Mouse (Mus musculus) olfactory bulb, adult 2 months (tissue): ENCODE results near the gene Tbx3. TPM values are rescaled to one million over a fixed set of nuclear protein-coding genes. Genes with fewer than 3 reads are reported as not detected.

ENCODE experiments used
- H3K27ac ChIP-seq: fragments of 200-500 bp; 2 replicates; pipeline ENCODE4 v1.5.1; 2012; ENCODE audit warnings: low read depth, low read length; ENCODE audit not compliant: insufficient read depth
- H3K4me1 ChIP-seq: fragments of 200-500 bp; 2 replicates; pipeline ENCODE4 v1.6.1; 2012; ENCODE audit warnings: low read length; ENCODE audit not compliant: control insufficient read depth, insufficient read depth
- H3K4me3 ChIP-seq: fragments of 200-500 bp; 2 replicates; pipeline ENCODE4 v1.5.1; 2012; ENCODE audit warnings: mild to moderate bottlenecking, low read depth, low read length, moderate library complexity; ENCODE audit not compliant: insufficient read depth
- CTCF ChIP-seq: fragments of 200-500 bp; IDR thresholded peaks from 2 replicates; pipeline ENCODE4 v1.5.1; 2012; ENCODE audit warnings: low read depth, mild to moderate bottlenecking, low read length, moderate library complexity; ENCODE audit not compliant: insufficient read depth
- POLR2A ChIP-seq: fragments of 200-500 bp; IDR thresholded peaks from 2 replicates; pipeline ENCODE4 v1.6.1; 2012; ENCODE audit warnings: mild to moderate bottlenecking, low read depth, low read length, moderate library complexity; ENCODE audit not compliant: insufficient read depth
- WGBS: fragments of 180-500 bp; shearing (Covaris S2); methylation state at CpG from one replicate; pipeline ENCODE4 v1.1.7; 2018; 5-methylcytosine and 5-hydroxymethylcytosine counted together
- polyA plus RNA-seq: library from polyadenylated mRNA; stranded (reverse); fragments of >200 nt; gene quantifications from 2 replicates; pipeline ENCODE4 v1.2.4, GENCODE M21; 2012; ENCODE audit warnings: low replicate concordance; ENCODE audit not compliant: missing spikeins, insufficient read depth, insufficient read length

The Tbx3 gene
- polyA plus RNA-seq, 1 experiment = not detected

DNA sequence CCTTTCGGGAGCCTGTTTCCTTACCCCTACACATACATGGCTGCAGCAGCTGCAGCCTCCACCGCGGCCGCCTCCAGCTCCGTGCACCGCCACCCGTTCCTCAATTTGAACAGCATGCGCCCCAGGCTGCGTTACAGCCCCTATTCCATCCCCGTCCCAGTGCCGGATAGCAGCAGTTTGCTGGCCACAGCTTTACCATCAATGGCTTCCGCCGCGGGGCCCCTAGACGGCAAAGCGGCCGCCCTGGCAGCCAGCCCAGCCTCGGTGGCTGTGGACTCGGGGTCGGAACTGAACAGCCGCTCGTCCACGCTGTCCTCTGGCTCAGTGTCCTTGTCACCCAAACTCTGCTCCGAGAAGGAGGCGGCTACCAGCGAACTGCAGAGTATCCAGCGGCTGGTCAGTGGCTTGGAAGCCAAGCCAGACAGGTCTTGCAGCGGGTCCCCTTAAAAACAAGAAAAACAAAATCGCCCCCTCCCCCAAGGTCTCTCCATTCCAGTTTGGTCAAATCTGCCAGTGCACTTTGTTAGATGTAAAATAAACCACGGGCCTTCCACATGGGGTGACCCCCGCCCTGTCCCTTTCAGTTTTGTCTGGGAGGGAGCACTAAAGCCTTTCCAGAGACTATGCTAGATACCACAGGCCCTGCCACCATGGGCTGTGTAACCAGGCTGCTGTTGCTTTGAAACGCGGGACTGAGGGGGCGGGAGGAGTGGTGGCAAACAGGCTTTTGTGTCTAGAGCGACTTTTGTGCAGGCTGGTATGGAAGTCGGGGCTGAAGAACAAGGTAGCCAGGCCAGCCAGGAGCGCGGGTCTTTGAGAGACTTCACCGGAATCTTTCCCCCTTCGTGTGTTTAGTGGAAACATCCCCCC lies 12.4 kb downstream of the Tbx3 start:
- no peak overlapping the region for H3K4me3 ChIP-seq
- no peaks in the 10 kb centered on the region for H3K4me1 ChIP-seq
- no peak for TF ChIP-seq CTCF
- TF ChIP-seq POLR2A = no peak
- WGBS = 13% methylated on average over 40 of the region's 40 CpGs
- no peak overlapping the region for H3K27ac ChIP-seq

DNA sequence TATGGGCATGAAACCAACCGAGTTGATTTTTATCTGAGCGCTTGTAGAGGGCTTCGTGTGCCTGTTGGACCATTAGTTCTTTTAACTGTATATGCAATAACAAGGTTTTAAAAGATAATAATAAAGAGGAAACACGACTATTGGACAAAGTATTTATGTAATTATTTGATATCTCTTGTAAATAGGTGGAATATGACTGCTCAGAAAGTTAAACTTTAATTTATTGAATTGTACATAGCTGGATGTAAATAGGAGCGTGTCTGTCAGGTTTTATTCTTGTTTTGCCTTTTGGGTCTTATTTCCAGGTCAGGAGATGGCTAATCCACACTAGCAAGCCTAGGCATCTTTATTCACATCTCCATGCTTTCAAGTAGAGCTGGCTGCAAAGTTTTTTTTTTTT lies 13.4 kb downstream of the Tbx3 start:
- WGBS = 25% methylated on average over 5 of the region's 5 CpGs

DNA sequence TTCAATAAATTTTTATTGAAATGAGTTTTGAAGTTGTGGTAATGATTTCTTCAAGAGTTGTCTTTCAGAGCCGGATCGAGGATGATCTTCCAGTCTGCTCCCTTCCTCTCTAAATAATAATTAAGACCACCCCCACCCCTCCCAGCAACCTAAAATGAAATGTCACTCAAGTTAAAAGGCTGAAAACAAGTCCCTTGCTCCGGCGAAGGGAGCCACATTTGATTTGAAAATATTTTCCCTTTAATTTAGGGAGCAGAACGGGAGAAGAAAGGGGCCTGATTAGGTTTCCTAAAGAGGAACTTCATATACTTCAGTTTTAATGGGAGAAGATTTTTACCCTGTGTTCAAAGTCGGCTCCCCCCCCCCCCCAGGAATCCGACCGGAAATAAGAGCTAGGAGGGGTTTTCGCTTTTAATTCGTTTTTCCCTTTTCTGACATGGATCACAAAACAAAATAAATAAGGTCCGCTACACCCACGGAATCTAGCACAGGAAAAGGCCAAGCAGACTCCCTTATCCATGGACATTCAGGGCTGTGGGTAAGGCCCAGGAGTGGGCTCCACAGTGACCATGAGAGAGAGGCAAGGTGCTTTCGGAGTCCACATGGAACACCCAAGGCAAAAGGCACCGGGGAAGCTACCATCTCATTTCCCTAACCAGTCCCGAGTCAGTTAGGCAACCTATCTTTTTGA lies 14.4 kb downstream of the Tbx3 start:
- Histone ChIP-seq H3K4me1 (no peaks in the 10 kb centered on the region), H3K4me3 (no peak overlapping the region), H3K27ac (no peak overlapping the region)
- TF ChIP-seq CTCF (no peak), POLR2A (no peak)
- WGBS = 6% methylated on average over 15 of the region's 15 CpGs

More for the DNA sequence above, 13.4 kb downstream of the Tbx3 start:
- Histone ChIP-seq H3K4me3 (no peak overlapping the region), H3K27ac (no peak overlapping the region), H3K4me1 (no peaks in the 10 kb centered on the region)
- TF ChIP-seq CTCF (no peak), POLR2A (no peak)

DNA sequence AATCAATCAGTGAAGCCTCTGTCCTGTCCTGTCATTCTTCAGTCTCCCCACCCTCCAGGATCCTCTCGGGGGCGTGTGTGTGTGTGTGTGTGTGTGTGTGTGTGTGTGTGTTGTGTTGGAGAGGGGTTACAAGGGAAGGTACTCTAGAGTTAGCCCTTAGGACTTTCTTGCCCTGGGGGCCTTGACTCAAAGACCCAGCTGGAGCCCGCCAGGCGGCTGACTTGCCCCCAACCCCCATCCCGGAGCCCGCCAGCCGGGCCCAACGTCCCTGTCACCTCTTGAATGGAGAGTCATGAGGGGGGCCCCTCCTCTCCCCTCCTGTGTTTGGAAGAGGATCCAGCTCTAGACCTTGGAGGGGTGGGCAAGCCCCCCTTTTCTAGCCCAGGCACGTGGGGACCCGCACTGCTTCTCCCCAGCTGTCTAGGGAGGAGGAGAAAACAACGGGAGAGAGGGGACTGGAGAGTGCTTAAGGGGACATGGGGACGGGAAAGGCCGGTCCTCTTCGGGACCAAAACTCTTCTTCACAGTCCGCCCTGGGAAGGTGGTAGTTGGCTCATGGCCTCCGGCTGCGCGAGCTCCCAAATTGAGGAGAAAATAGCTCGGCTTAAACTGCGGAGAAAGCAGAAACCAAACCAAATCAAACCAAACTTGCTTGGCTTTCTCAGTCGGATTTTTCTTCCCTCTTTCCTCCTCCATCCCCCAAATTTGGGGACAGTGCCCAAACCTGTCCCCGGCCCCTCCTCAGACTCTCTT lies 15.2 kb downstream of the Tbx3 start:
- Histone ChIP-seq H3K27ac (no peak overlapping the region), H3K4me3 (no peak overlapping the region), H3K4me1 (no peaks in the 10 kb centered on the region)
- no peak for TF ChIP-seq POLR2A
- no peak for TF ChIP-seq CTCF
- whole genome bisulfite sequencing = 3% methylated on average over 22 of the region's 22 CpGs

DNA sequence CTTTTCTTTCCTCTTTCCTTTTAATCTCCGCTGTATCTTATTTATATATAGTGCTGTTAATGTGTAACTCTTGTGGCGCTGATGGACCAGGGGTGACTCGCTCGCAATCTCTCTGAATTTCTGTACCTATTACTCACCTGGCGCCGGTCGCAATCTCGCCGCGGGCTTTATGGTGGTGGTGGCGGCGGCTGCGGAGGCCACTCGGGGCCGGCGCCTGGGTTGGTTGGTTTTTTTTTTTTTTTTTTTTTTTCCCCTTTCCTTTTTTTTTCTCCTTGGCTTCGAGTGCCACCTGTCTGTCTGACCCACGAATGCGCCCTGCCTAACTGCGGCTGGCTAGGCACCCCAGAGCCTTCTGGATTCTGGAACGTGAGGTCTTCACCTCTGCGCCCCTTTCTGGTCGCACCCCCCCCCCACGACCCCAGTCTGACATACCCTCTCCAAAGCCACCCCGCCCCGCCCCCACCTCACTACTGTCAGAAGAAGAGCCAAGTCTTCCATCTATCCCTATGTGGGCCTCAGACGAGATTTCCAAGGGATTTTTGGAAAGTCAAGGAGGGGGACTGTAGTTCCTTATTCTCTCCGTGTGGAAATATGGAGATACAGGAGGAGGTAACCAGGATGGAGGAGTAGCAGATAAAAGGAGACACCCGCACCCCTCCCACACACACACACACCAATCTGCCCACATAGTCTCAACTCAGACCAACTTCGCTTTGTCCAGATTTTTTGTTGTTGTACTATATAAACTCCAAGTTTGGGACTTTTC lies 15.9 kb downstream of the Tbx3 start:
- whole genome bisulfite sequencing = 2% methylated on average over 30 of the region's 30 CpGs
- no peak overlapping the region for H3K27ac ChIP-seq
- no peaks in the 10 kb centered on the region for H3K4me1 ChIP-seq
- no peak for TF ChIP-seq CTCF
- no peak for TF ChIP-seq POLR2A
- H3K4me3 ChIP-seq = no peak overlapping the region

DNA sequence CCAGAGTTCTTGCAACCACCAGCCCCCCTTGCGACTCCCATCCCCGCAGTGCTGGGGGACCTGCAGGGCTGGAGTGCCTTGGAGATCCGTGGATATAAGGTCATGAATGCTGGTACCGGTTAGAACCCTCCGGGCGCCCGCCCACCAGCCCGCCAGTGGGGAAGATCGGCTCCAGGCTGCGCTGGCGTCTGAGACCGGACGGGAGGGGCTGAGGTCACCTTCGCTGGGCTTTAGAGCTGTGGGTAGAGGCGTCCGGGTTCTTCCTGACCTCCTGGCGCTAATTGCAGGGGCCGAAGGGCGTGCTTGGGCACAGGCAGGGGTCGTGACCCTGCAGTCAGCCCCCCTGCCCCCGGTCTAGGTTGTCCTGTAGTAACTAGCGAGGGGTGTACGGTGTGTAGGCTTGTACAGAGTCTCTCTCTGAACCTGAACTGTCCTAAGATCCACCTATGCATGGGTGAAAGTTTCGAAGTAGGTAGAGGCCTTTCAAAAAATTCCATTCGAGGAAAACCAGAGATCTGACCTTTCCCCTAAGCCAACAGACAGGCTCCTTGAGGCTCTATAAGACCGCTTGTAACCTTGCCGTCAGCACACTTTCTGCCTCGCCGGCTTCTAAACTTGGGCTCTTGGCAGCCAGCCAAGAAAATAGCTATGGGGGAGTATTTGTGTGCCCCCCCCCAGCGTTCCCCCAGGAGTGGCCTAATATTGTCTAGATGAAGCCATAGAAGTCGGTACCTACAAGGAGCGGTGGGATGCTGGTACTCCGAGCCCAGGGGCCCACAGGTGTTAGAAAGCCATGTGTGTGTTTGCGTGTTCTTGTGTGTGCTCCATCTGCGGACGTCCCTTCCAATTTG lies 16.8 kb downstream of the Tbx3 start:
- Histone ChIP-seq H3K27ac (no peak overlapping the region), H3K4me1 (no peaks in the 10 kb centered on the region), H3K4me3 (no peak overlapping the region)
- WGBS = 6% methylated on average over 36 of the region's 36 CpGs
- TF ChIP-seq CTCF (no peak), POLR2A (no peak)

DNA sequence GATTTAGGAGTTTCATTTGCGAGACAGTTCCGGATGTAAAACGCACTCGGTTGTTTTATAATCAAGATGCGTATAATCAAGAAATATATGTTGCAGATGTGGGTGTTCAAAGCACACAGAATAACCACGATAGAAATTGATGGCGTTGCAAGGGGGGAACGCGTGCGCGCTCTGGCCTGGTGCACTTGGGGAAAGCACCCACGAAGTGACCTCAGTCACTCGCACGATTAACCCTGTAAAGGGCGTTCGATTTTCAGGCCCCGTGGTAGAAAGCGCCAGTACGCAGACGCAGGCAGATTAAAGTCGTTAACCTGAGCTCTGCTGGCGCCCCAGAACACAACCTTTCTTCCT lies 17.4 kb downstream of the Tbx3 start:
- H3K27ac ChIP-seq = no peak overlapping the region
- H3K4me1 ChIP-seq = no peaks in the 10 kb centered on the region
- TF ChIP-seq POLR2A (no peak), CTCF (no peak)
- no peak overlapping the region for H3K4me3 ChIP-seq
- 13% methylated on average over 22 of the region's 22 CpGs for WGBS

DNA sequence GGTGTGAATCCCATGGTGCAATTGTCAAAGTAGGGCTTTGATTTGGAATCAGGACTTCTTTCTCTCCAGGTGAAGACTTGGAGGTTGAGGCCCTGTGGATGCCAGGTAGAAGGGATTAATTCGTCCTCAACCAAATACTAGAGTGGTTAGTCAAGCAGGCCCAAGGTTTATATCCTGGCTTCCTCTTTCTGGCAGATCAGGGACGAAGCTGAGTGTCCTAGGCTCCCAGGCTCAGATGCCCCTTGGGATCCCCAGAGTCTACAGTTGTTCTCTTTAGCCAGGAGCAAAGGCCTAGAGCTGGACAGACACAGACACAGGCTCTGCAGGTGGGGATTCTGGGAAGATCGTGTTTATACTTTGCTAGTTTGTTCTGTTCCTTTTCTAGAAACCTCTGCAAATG lies 17.8 kb downstream of the Tbx3 start:
- TF ChIP-seq CTCF (no peak), POLR2A (no peak)
- 29% methylated on average over 3 of the region's 3 CpGs for WGBS
- Histone ChIP-seq H3K4me1 (no peaks in the 10 kb centered on the region), H3K27ac (no peak overlapping the region), H3K4me3 (no peak overlapping the region)
